Mouse (Mus musculus) heart, postnatal 0 days (tissue): ENCODE measurements around the gene Rabl3. TPM values are rescaled to one million over a fixed set of nuclear protein-coding genes. Genes with fewer than 3 reads are reported as not detected.

Source experiments
- ATAC-seq: fragments of 200-750 bp; cut with Nextera tagmentation; 2 replicates; pipeline ENCODE4 v1.8.0; 2017; ENCODE audit warnings: low read depth, moderate number of reproducible peaks, moderate library complexity; ENCODE audit not compliant: insufficient read depth
- DNase-seq: peaks from one replicate; pipeline ENCODE4 v3.0.0-alpha.2; 2016; ENCODE audit warnings: low spot score
- H3K27ac ChIP-seq: fragments of 300-500 bp; sonication (generic); 2 replicates; pipeline ENCODE4 v1.5.1; 2014; ENCODE audit warnings: low read depth, mild to moderate bottlenecking
- H3K27me3 ChIP-seq: fragments of 300-500 bp; sonication (generic); 2 replicates; pipeline ENCODE4 v1.6.1; 2014; ENCODE audit warnings: low read length, mixed read lengths; ENCODE audit not compliant: control insufficient read depth, insufficient read depth
- H3K36me3 ChIP-seq: fragments of 300-500 bp; sonication (generic); replicated peaks from 2 replicates; pipeline ENCODE4 v1.6.1; 2014; ENCODE audit warnings: low read length, mixed read lengths; ENCODE audit not compliant: control insufficient read depth, insufficient read depth
- H3K4me1 ChIP-seq: fragments of 300-500 bp; sonication (generic); 2 replicates; pipeline ENCODE4 v1.6.1; 2014; ENCODE audit warnings: antibody characterized with exemption; ENCODE audit not compliant: control insufficient read depth, insufficient read depth
- H3K4me2 ChIP-seq: fragments of 300-500 bp; sonication (generic); 2 replicates; pipeline ENCODE4 v1.6.1; 2014; ENCODE audit warnings: low read depth, mild to moderate bottlenecking, low read length, moderate library complexity
- H3K4me3 ChIP-seq: fragments of 300-500 bp; sonication (generic); 2 replicates; pipeline ENCODE4 v1.5.1; 2014; ENCODE audit warnings: low read depth, low read length
- H3K9ac ChIP-seq: fragments of 300-500 bp; sonication (generic); replicated peaks from 2 replicates; pipeline ENCODE4 v1.6.1; 2014; ENCODE audit warnings: low read depth, low read length, mixed read lengths
- H3K9me3 ChIP-seq: fragments of 300-500 bp; sonication (generic); replicated peaks from 2 replicates; pipeline ENCODE4 v1.6.1; 2016; ENCODE audit warnings: low read length; ENCODE audit not compliant: control insufficient read depth
- CTCF ChIP-seq: IDR thresholded peaks from 2 replicates; pipeline ENCODE4 v1.5.1; 2016; ENCODE audit warnings: antibody characterized with exemption, control low read depth, low read depth
- EP300 ChIP-seq: IDR thresholded peaks from 2 replicates; pipeline ENCODE4 v1.6.1; 2016; ENCODE audit warnings: antibody characterized with exemption, low read depth
- WGBS: fragments of 180-500 bp; shearing (Covaris S2); extraction: QIAGEN DNeasy Blood & Tissue Kit; methylation state at CpG from one replicate; pipeline ENCODE4 v1.1.7; 2014; 5-methylcytosine and 5-hydroxymethylcytosine counted together
- polyA plus RNA-seq: library from polyadenylated mRNA; unstranded; fragments of >200 nt; fragmentation: Nextera tagmentation; extraction: Ambion mirVana; gene quantifications from 2 replicates; pipeline ENCODE4 v1.2.1, GENCODE M21; 2015
- total RNA-seq: library from RNA; depleted of rRNA; stranded (reverse); fragments of >200 nt; gene quantifications from 2 replicates; pipeline ENCODE4 v1.2.3, GENCODE M21; 2014; ENCODE audit warnings: low replicate concordance

The Rabl3 gene
- total and polyA plus RNA-seq, 2 experiments from 2014 or later, result 4.9 to 18.5 TPM

DNA sequence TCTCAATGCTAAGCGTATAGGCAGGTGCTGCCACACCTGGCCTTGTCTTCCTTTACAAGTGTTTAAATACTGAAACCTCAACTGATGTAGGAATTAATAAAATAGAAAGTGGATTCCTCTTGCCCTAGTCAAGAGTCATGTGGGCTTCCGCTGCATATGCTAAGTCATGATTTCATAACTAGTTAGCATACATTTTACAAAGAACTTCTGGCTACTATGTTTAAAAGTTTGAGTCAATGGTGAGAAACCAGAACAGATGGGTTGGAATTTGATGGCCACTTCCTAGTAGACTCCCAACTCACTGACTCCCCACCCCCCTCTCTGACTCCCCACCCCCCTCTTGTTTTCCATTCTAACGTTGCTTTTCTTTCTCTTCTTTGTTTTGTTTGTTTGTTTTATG lies 59.6 kb downstream of the Rabl3 start:
- WGBS, result 82% methylated on average over 3 of the region's 3 CpGs
- Histone ChIP-seq H3K4me3 (no peak overlapping the region), H3K27me3 (no peaks in the 10 kb centered on the region), H3K36me3 (no peaks in the 10 kb centered on the region), H3K27ac (no peak overlapping the region), H3K4me1 (no peaks in the 10 kb centered on the region), H3K4me2 (no peak overlapping the region), H3K9me3 (no peaks in the 10 kb centered on the region), H3K9ac (no peak overlapping the region)
- ATAC-seq (no peak), DNase-seq (no peak)
- TF ChIP-seq EP300 (no peak), CTCF (no peak)

DNA sequence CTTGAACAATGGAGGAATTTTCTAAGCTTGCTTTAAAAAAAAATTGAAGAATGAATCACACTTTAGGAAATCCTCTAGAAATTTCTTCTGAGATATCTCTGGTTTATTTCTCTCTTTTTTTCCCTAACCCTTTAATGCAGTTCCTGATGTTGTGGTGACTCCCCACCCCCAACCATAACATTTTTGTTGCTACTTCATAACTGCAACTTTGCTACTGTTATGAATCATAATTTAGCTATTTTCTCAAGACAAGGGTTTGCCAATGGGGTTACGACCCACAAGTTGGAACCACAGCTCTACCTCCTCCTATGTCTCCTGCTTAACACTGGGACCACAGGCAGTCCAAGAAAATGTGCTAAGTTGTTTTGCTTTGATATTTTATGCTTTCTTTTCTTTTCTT lies 63.7 kb downstream of the Rabl3 start:
- TF ChIP-seq EP300, result no peak
- TF ChIP-seq CTCF, result no peak
- no peak for ATAC-seq
- Histone ChIP-seq H3K36me3 (no peaks in the 10 kb centered on the region), H3K27me3 (no peaks in the 10 kb centered on the region), H3K4me3 (no peak overlapping the region), H3K4me1 (no peaks in the 10 kb centered on the region), H3K4me2 (no peak overlapping the region), H3K27ac (no peak overlapping the region), H3K9ac (no peak overlapping the region), H3K9me3 (no peaks in the 10 kb centered on the region)
- DNase-seq, result no peak
- WGBS, result 92% methylated on average over 1 of the region's 1 CpGs

DNA sequence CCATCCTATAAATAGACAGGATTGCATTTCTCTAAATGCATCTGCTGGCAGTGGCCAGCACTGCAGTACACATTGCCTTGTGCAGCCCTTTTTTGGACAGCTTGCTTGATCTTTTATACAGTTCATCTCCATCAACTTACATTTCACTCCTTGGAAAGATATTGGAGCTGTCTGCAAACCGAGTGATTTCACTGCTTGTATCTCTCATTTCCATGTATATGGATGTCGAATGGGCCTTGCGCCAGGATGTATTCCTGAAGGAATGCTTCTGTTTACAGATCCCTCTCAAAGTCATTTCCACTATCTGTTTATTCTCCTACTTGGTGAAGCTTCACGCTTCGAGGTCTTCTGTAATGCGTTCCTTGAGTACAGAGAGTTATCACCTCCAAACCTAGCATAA lies 64.6 kb downstream of the Rabl3 start:
- H3K9ac ChIP-seq, result no peak overlapping the region
- no peaks in the 10 kb centered on the region for H3K4me1 ChIP-seq
- DNase-seq (no peak), ATAC-seq (0 out of 2 replicates have a peak, but pooled peaks have one; percentile 20)
- no peaks in the 10 kb centered on the region for H3K27me3 ChIP-seq
- no peaks in the 10 kb centered on the region for H3K9me3 ChIP-seq
- no peaks in the 10 kb centered on the region for H3K36me3 ChIP-seq
- H3K4me2 ChIP-seq, result no peak overlapping the region
- H3K4me3 ChIP-seq, result no peak overlapping the region
- WGBS, result 60% methylated on average over 6 of the region's 6 CpGs
- TF ChIP-seq CTCF (no peak), EP300 (no peak)
- H3K27ac ChIP-seq, result no peak overlapping the region

DNA sequence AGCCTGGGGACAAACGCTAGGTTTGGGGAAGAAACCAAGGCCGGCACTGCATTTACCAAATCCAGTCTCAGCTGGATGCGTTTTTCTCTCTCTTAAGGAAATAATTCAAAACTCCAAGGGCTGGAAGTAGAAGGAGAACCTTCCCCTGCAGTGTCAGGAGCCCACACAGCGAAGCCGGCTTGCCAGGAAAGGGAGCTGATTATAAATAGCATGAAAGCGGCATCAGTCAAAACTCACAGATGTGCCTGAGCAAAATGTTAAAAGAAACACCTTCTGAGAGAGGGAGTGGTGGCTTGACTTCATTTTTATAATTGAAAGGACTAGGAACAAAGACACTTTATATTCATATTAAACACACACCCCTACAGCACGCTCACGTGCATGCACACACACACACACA lies 70.6 kb downstream of the Rabl3 start:
- Histone ChIP-seq H3K4me3 (no peak overlapping the region), H3K36me3 (no peaks in the 10 kb centered on the region), H3K4me2 (no peak overlapping the region), H3K9ac (no peak overlapping the region), H3K4me1 (no peaks in the 10 kb centered on the region), H3K27me3 (no peaks in the 10 kb centered on the region), H3K27ac (no peak overlapping the region), H3K9me3 (no peaks in the 10 kb centered on the region)
- 63% methylated on average over 8 of the region's 8 CpGs for WGBS
- TF ChIP-seq CTCF (no peak), EP300 (no peak)
- ATAC-seq (no peak), DNase-seq (no peak)

DNA sequence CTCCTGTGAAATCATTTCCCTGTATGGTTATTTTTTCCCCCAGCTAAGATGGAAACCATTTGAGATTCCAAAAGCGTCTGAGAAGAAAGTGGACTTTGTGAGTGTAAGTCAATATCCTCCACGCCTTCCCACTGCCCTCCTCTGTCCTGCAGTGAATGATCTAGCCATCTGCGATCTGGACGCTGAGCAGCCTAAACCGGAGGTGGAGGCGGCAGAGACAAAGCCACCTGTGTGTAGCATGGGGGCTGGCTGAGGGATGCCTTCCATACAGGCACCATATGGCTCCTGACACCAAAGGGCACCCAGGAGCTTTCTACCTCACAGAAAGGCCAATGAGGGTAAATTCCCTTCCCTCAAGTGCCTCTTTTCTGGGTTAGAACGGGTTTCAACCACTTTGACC lies 71.4 kb downstream of the Rabl3 start:
- Histone ChIP-seq H3K27ac (no peak overlapping the region), H3K27me3 (no peaks in the 10 kb centered on the region), H3K9me3 (no peaks in the 10 kb centered on the region), H3K4me1 (no peaks in the 10 kb centered on the region), H3K4me3 (no peak overlapping the region), H3K9ac (no peak overlapping the region), H3K4me2 (no peak overlapping the region), H3K36me3 (no peaks in the 10 kb centered on the region)
- no peak for DNase-seq
- no peak for ATAC-seq
- WGBS, result 87% methylated on average over 7 of the region's 7 CpGs
- TF ChIP-seq EP300, result no peak
- TF ChIP-seq CTCF, result no peak

DNA sequence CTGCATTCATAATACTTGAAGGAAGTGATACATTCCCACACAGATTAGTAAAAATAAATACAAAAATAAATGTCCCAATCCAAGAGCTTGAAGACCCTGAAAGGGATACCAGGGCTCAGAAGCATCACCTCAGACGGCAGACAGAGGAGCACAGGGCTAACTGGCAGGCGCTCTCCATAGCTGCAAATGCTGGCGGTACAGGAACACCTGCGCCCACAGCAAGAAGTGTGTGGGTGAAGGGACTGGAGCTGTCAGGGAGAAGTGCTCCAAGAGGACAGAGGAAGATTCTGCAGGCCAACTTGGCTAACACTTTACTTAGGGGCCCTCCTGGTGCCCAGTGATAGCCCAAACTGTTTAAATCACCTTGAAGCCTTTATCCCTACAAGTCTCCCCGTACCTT lies 72.3 kb downstream of the Rabl3 start:
- Histone ChIP-seq H3K27ac (no peak overlapping the region), H3K4me2 (no peak overlapping the region), H3K27me3 (no peaks in the 10 kb centered on the region), H3K9me3 (no peaks in the 10 kb centered on the region), H3K4me1 (no peaks in the 10 kb centered on the region), H3K36me3 (no peaks in the 10 kb centered on the region), H3K4me3 (no peak overlapping the region), H3K9ac (no peak overlapping the region)
- TF ChIP-seq EP300 (no peak), CTCF (no peak)
- 93% methylated on average over 5 of the region's 5 CpGs for WGBS
- ATAC-seq (no peak), DNase-seq (no peak)
